Mouse (Mus musculus): ENCODE results near the gene Unc13a. TPM values are rescaled to one million over a fixed set of nuclear protein-coding genes. Genes with fewer than 3 reads are reported as not detected.

Gene Unc13a
- polyA plus RNA-seq, 1 experiment = 6.3 TPM

DNA sequence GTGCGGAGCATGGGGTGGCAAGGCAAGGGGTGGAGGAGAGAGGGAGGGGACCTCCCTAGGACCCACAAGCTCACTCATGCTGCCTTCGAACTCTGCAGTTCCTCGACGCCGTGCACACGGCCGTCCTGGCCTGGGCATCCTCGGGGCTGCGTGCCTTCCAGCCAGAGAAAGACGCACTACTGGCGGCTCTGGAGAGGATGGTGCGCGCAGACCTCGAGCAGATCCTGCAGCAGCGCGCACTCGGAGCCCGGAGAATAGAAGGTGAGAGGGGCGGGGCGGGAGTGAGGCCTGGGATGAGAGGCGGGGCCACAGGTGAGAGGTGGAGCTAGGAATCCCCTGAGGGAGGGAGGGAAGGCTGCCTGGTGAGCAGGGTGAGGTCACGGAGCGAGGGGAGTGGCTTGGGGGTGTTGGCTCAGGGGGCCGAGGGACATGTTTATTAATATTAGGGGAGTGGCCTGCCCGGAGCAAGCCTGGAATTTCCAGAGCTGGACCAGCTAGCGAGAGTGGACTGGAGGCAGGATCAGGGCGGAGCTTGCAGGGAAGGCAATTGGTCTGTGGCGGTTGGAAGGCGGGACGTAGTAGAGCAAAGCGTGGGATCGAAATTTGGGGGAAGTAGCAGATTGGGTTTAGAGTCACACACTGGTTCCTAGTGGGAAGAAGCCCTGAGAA is 68.8 kb downstream of the Unc13a start:
- Histone ChIP-seq H3K4me1 (ENCODE audit: control insufficient read depth, insufficient read depth, low read length) (peaks cover 5% of the 10 kb centered on the region), H3K27me3 (ENCODE audit: control insufficient read depth, insufficient read depth, low read length, poor library complexity, severe bottlenecking) (no peaks in the 10 kb centered on the region), H3K4me3 (ENCODE audit: low read depth, low read length) (peak overlapping the region; percentile 58), H3K36me3 (ENCODE audit: control insufficient read depth, insufficient read depth, low read length, poor library complexity, severe bottlenecking) (no peaks in the 10 kb centered on the region), H3K27ac (ENCODE audit: insufficient read depth, low read length) (peak overlapping the region; percentile 2; the same call in 1 of the 2 replicates), H3K9ac (ENCODE audit: low read depth, poor library complexity, severe bottlenecking) (peak overlapping the region; percentile 55), H3K9me3 (replicated peaks; ENCODE audit: control insufficient read depth, insufficient read depth, low read length, poor library complexity, severe bottlenecking) (no peaks in the 10 kb centered on the region)
- TF ChIP-seq CTCF (IDR thresholded peaks at IDR 0.05; ENCODE audit: low read depth, low read length) (no peak), EP300 (IDR thresholded peaks at IDR 0.05; ENCODE audit: insufficient read depth, low read depth, low read length) (no peak), POLR2A (IDR thresholded peaks at IDR 0.05; ENCODE audit: insufficient read depth, low read length) (peak; percentile 32)

- Histone ChIP-seq H3K9me3 (replicated peaks; ENCODE audit: control insufficient read depth, insufficient read depth, low read length, poor library complexity, severe bottlenecking) (no peaks in the 10 kb centered on the region), H3K9ac (ENCODE audit: low read depth, poor library complexity, severe bottlenecking) (peak overlapping the region; percentile 55), H3K27ac (ENCODE audit: insufficient read depth, low read length) (no peak overlapping the region), H3K36me3 (ENCODE audit: control insufficient read depth, insufficient read depth, low read length, poor library complexity, severe bottlenecking) (no peaks in the 10 kb centered on the region), H3K27me3 (ENCODE audit: control insufficient read depth, insufficient read depth, low read length, poor library complexity, severe bottlenecking) (no peaks in the 10 kb centered on the region), H3K4me3 (ENCODE audit: low read depth, low read length) (peak overlapping the region; percentile 58), H3K4me1 (ENCODE audit: control insufficient read depth, insufficient read depth, low read length) (peaks cover 5% of the 10 kb centered on the region)
- no peak for TF ChIP-seq CTCF (IDR thresholded peaks at IDR 0.05; ENCODE audit: low read depth, low read length)
- TF ChIP-seq EP300 (IDR thresholded peaks at IDR 0.05; ENCODE audit: insufficient read depth, low read depth, low read length) = no peak
- no peak for TF ChIP-seq POLR2A (IDR thresholded peaks at IDR 0.05; ENCODE audit: insufficient read depth, low read length)
These were observed 69.5 kb downstream of the Unc13a start for GRCm38 (mm10) chr8:71601939-71602665.

DNA sequence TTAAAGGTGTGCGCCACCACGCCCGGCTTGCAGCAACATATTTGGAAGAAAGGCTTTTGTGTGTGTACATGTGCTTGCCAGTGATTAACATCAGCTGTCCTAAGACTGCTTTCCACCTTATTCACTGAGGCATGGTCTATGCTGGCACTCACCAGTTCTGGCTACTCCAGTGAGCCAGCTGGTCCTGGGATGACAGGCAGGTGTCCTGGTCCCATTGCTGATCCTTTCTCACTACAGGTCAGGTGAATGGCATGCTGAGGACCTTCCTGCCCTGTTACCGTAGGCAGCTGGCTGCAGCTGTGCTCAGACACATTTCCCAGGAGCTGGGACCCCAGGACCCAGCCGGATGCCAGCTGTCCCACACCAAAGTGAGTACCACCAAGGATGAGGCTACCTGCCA is 72.7 kb downstream of the Unc13a start:
- TF ChIP-seq EP300 (IDR thresholded peaks at IDR 0.05; ENCODE audit: insufficient read depth, low read depth, low read length) (no peak), CTCF (IDR thresholded peaks at IDR 0.05; ENCODE audit: low read depth, low read length) (no peak), POLR2A (IDR thresholded peaks at IDR 0.05; ENCODE audit: insufficient read depth, low read length) (no peak)
- no peak overlapping the region for H3K4me3 ChIP-seq (ENCODE audit: low read depth, low read length)
- no peaks in the 10 kb centered on the region for H3K4me1 ChIP-seq (ENCODE audit: control insufficient read depth, insufficient read depth, low read length)
- no peaks in the 10 kb centered on the region for H3K36me3 ChIP-seq (ENCODE audit: control insufficient read depth, insufficient read depth, low read length, poor library complexity, severe bottlenecking)
- H3K27ac ChIP-seq (ENCODE audit: insufficient read depth, low read length) = no peak overlapping the region
- no peak overlapping the region for H3K9ac ChIP-seq (ENCODE audit: low read depth, poor library complexity, severe bottlenecking)
- no peaks in the 10 kb centered on the region for H3K27me3 ChIP-seq (ENCODE audit: control insufficient read depth, insufficient read depth, low read length, poor library complexity, severe bottlenecking)
- no peaks in the 10 kb centered on the region for H3K9me3 ChIP-seq (replicated peaks; ENCODE audit: control insufficient read depth, insufficient read depth, low read length, poor library complexity, severe bottlenecking)

- Histone ChIP-seq H3K4me1 (ENCODE audit: control insufficient read depth, insufficient read depth, low read length) (no peaks in the 10 kb centered on the region), H3K36me3 (ENCODE audit: control insufficient read depth, insufficient read depth, low read length, poor library complexity, severe bottlenecking) (no peaks in the 10 kb centered on the region), H3K4me3 (ENCODE audit: low read depth, low read length) (no peak overlapping the region), H3K27ac (ENCODE audit: insufficient read depth, low read length) (no peak overlapping the region), H3K9me3 (replicated peaks; ENCODE audit: control insufficient read depth, insufficient read depth, low read length, poor library complexity, severe bottlenecking) (no peaks in the 10 kb centered on the region), H3K27me3 (ENCODE audit: control insufficient read depth, insufficient read depth, low read length, poor library complexity, severe bottlenecking) (no peaks in the 10 kb centered on the region), H3K9ac (ENCODE audit: low read depth, poor library complexity, severe bottlenecking) (no peak overlapping the region)
- no peak for TF ChIP-seq POLR2A (IDR thresholded peaks at IDR 0.05; ENCODE audit: insufficient read depth, low read length)
These were observed 73.2 kb downstream of the Unc13a start for GRCm38 (mm10) chr8:71598375-71598774.

DNA sequence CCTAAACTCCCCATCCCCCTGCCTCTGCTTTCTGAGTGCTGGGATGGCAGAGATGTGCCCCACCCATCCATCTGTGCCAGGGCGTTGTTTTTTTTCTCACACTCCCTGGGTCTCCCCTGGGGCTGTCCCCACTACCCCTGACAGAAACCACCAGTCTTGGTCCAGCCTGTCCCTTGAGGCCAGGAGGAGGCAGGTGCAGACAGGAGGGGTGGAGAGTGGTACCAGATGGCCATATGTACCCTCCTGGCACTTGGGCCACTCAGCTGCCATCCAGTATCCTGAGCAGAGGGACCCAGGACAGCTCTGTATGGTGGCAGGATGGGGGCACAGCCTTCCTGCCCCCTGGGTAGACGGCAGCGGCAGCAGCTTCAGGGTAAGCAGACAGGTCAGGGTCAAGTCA is 74.1 kb downstream of the Unc13a start, which contains the start of gene Fam129c:
TSS of gene Fam129c (plus strand) at position 198 of the 400 bp plus-strand sequence.
- Histone ChIP-seq H3K4me3 (ENCODE audit: low read depth, low read length) (no peak within 1 kb of the TSS), H3K9ac (ENCODE audit: low read depth, poor library complexity, severe bottlenecking) (no peak within 1 kb of the TSS), H3K36me3 (ENCODE audit: control insufficient read depth, insufficient read depth, low read length, poor library complexity, severe bottlenecking) (no peaks in the 10 kb centered on the region), H3K4me1 (ENCODE audit: control insufficient read depth, insufficient read depth, low read length) (no peaks in the 10 kb centered on the region), H3K27me3 (ENCODE audit: control insufficient read depth, insufficient read depth, low read length, poor library complexity, severe bottlenecking) (no peaks in the 10 kb centered on the region), H3K9me3 (replicated peaks; ENCODE audit: control insufficient read depth, insufficient read depth, low read length, poor library complexity, severe bottlenecking) (no peaks in the 10 kb centered on the region), H3K27ac (ENCODE audit: insufficient read depth, low read length) (no peak within 1 kb of the TSS)
- TF ChIP-seq POLR2A (IDR thresholded peaks at IDR 0.05; ENCODE audit: insufficient read depth, low read length) = no peak
- no peak for TF ChIP-seq EP300 (IDR thresholded peaks at IDR 0.05; ENCODE audit: insufficient read depth, low read depth, low read length)
- no peak for TF ChIP-seq CTCF (IDR thresholded peaks at IDR 0.05; ENCODE audit: low read depth, low read length)

DNA sequence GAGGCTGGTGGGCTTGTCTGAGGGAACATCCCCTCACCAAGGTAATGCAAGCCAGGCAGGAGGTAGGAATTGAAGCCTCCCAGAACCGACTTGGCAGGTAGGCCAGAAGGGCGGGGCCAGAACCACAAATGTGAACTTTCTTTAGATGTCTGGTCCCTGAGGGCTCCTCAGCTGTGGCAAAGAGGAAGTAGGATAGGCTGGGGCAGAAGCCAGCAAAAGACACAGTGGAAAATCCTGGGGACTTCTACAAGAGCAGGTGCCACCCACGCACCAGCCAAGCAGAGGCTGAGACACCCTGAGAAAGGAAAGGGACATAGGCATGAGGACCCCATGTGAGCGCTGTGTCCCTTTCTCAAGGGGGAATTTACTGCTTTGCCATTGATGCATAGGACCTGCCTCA is 74.8 kb downstream of the Unc13a start:
- H3K27me3 ChIP-seq (ENCODE audit: control insufficient read depth, insufficient read depth, low read length, poor library complexity, severe bottlenecking) = no peaks in the 10 kb centered on the region
- TF ChIP-seq CTCF (IDR thresholded peaks at IDR 0.05; ENCODE audit: low read depth, low read length) (no peak), POLR2A (IDR thresholded peaks at IDR 0.05; ENCODE audit: insufficient read depth, low read length) (no peak), EP300 (IDR thresholded peaks at IDR 0.05; ENCODE audit: insufficient read depth, low read depth, low read length) (no peak)
- no peak overlapping the region for H3K27ac ChIP-seq (ENCODE audit: insufficient read depth, low read length)
- no peaks in the 10 kb centered on the region for H3K4me1 ChIP-seq (ENCODE audit: control insufficient read depth, insufficient read depth, low read length)
- H3K9ac ChIP-seq (ENCODE audit: low read depth, poor library complexity, severe bottlenecking) = no peak overlapping the region
- no peaks in the 10 kb centered on the region for H3K36me3 ChIP-seq (ENCODE audit: control insufficient read depth, insufficient read depth, low read length, poor library complexity, severe bottlenecking)
- no peak overlapping the region for H3K4me3 ChIP-seq (ENCODE audit: low read depth, low read length)
- no peaks in the 10 kb centered on the region for H3K9me3 ChIP-seq (replicated peaks; ENCODE audit: control insufficient read depth, insufficient read depth, low read length, poor library complexity, severe bottlenecking)
